Mouse (Mus musculus): Measurements from ENCODE around the gene Luc7l.

Luc7l gene

GRCm38 (mm10) chr17:26252539-26253251 lies at the start of gene Luc7l:
Luc7l (plus strand) TSS chr17:26252896.
- peak; percentile 92 to 96 for DNase-seq (ENCODE audit: low spot score in 2 of 2)

- DNase-seq (ENCODE audit: low spot score in 2 of 2): peak; percentile 48
Measured at GRCm38 (mm10) chr17:26203321-26203811, 49.3 kb upstream of the Luc7l start.

- no peak for DNase-seq (ENCODE audit: low spot score in 2 of 2)
Measured at GRCm38 (mm10) chr17:26204766-26205165, 47.9 kb upstream of the Luc7l start.

- no peak for DNase-seq (ENCODE audit: low spot score in 2 of 2)
Measured at GRCm38 (mm10) chr17:26206392-26206791, 46.3 kb upstream of the Luc7l start.

GRCm38 (mm10) chr17:26207686-26208085 lies 45.0 kb upstream of the Luc7l start, which contains the start of gene Arhgdig:
Arhgdig (minus strand) TSS chr17:26207786.
- no peak for DNase-seq (ENCODE audit: low spot score in 2 of 2)

GRCm38 (mm10) chr17:26212241-26212640 lies 40.5 kb upstream of the Luc7l start:
- no peak for DNase-seq (ENCODE audit: low spot score in 2 of 2)

GRCm38 (mm10) chr17:26212681-26213080 lies 40.0 kb upstream of the Luc7l start:
- no peak for DNase-seq (ENCODE audit: low spot score in 2 of 2)

GRCm38 (mm10) chr17:26221508-26221907 lies 31.2 kb upstream of the Luc7l start:
- DNase-seq (ENCODE audit: low spot score in 2 of 2): no peak

GRCm38 (mm10) chr17:26225150-26225549 lies 27.5 kb upstream of the Luc7l start:
- DNase-seq (ENCODE audit: low spot score in 2 of 2): no peak

- no peak for DNase-seq (ENCODE audit: low spot score in 2 of 2)
Measured at GRCm38 (mm10) chr17:26229776-26230175, 22.9 kb upstream of the Luc7l start.

- DNase-seq (ENCODE audit: low spot score in 2 of 2): no peak
Measured at GRCm38 (mm10) chr17:26231156-26231555, 21.5 kb upstream of the Luc7l start.

- no peak for DNase-seq (ENCODE audit: low spot score in 2 of 2)
Measured at GRCm38 (mm10) chr17:26232863-26233262, 19.8 kb upstream of the Luc7l start.

- DNase-seq (ENCODE audit: low spot score in 2 of 2): no peak
Measured at GRCm38 (mm10) chr17:26234386-26234785, 18.3 kb upstream of the Luc7l start.

GRCm38 (mm10) chr17:26235077-26235815 lies 17.4 kb upstream of the Luc7l start:
- no peak for DNase-seq (ENCODE audit: low spot score in 2 of 2)

- no peak for DNase-seq (ENCODE audit: low spot score in 2 of 2)
Measured at GRCm38 (mm10) chr17:26237667-26238066, 15.0 kb upstream of the Luc7l start.

GRCm38 (mm10) chr17:26239551-26239950 lies 13.1 kb upstream of the Luc7l start:
- DNase-seq (ENCODE audit: low spot score in 2 of 2): no peak

GRCm38 (mm10) chr17:26240120-26240790 lies 12.4 kb upstream of the Luc7l start:
- DNase-seq (ENCODE audit: low spot score in 2 of 2): no peak

GRCm38 (mm10) chr17:26240990-26241389 lies 11.7 kb upstream of the Luc7l start:
- no peak for DNase-seq (ENCODE audit: low spot score in 2 of 2)

- DNase-seq (ENCODE audit: low spot score in 2 of 2): no peak
Measured at GRCm38 (mm10) chr17:26243471-26244100, 9.1 kb upstream of the Luc7l start.

GRCm38 (mm10) chr17:26244101-26244841 lies 8.4 kb upstream of the Luc7l start, which contains the start of gene Fam234a:
Fam234a (minus strand) TSS chr17:26244242.
- peak; percentile 65 to 79 for DNase-seq (ENCODE audit: low spot score in 2 of 2)

All from frontal cortex, postnatal 25 days (tissue).